Mouse (Mus musculus) neural tube, embryonic 14.5 days (tissue): ENCODE measurements around the gene Fgfr2. TPM values are rescaled to one million over a fixed set of nuclear protein-coding genes. Genes with fewer than 3 reads are reported as not detected.

Experiments
- ATAC-seq: fragments of 200-750 bp; cut with Nextera tagmentation; 2 replicates; pipeline ENCODE4 v1.8.0; 2017; ENCODE audit warnings: low read depth, mild to moderate bottlenecking, moderate TSS enrichment, moderate library complexity
- H3K27ac ChIP-seq: fragments of 300-500 bp; sonication (generic); 2 replicates; pipeline ENCODE4 v1.5.1; 2014; ENCODE audit warnings: low read depth, mild to moderate bottlenecking, control low read depth, low read length, moderate library complexity, mixed read lengths
- H3K27me3 ChIP-seq: fragments of 300-500 bp; sonication (generic); 2 replicates; pipeline ENCODE4 v1.6.1; 2014; ENCODE audit warnings: low read length; ENCODE audit not compliant: control insufficient read depth, insufficient read depth
- H3K36me3 ChIP-seq: fragments of 300-500 bp; sonication (generic); 2 replicates; pipeline ENCODE4 v1.6.1; 2014; ENCODE audit warnings: low read length, mixed read lengths; ENCODE audit not compliant: control insufficient read depth, insufficient read depth
- H3K4me1 ChIP-seq: fragments of 300-500 bp; sonication (generic); 2 replicates; pipeline ENCODE4 v1.6.1; 2014; ENCODE audit warnings: low read length; ENCODE audit not compliant: control insufficient read depth, insufficient read depth
- H3K4me2 ChIP-seq: fragments of 300-500 bp; sonication (generic); 2 replicates; pipeline ENCODE4 v1.6.1; 2014; ENCODE audit warnings: mild to moderate bottlenecking, low read depth, low read length, control low read depth
- H3K4me3 ChIP-seq: fragments of 300-500 bp; sonication (generic); 2 replicates; pipeline ENCODE4 v1.5.1; 2014; ENCODE audit warnings: low read depth, low read length, control low read depth, mixed read lengths
- H3K9ac ChIP-seq: fragments of 300-500 bp; sonication (generic); replicated peaks from 2 replicates; pipeline ENCODE4 v1.6.1; 2014; ENCODE audit warnings: low read depth, mild to moderate bottlenecking, control low read depth, low read length, mixed read lengths
- H3K9me3 ChIP-seq: fragments of 300-500 bp; sonication (generic); 2 replicates; pipeline ENCODE4 v1.6.1; 2016; ENCODE audit warnings: low read length; ENCODE audit not compliant: control insufficient read depth
- WGBS: fragments of 180-500 bp; shearing (Covaris S2); extraction: QIAGEN DNeasy Blood & Tissue Kit; methylation state at CpG from one replicate; pipeline ENCODE4 v1.1.7; 2014; 5-methylcytosine and 5-hydroxymethylcytosine counted together
- polyA plus RNA-seq: library from polyadenylated mRNA; unstranded; fragments of >200 nt; fragmentation: Nextera tagmentation; extraction: Ambion mirVana; gene quantifications from 2 replicates; pipeline ENCODE4 v1.2.1, GENCODE M21; 2014

Fgfr2 gene
- polyA plus RNA-seq, 1 experiment from 2014 or later: 28.1 TPM

GRCm38 (mm10) chr7:132171716-132172115 lies 951.4 kb downstream of the Fgfr2 start:
- Histone ChIP-seq H3K4me3 (no peak overlapping the region), H3K36me3 (no peaks in the 10 kb centered on the region), H3K27me3 (no peaks in the 10 kb centered on the region), H3K27ac (no peak overlapping the region), H3K9me3 (no peaks in the 10 kb centered on the region), H3K4me2 (no peak overlapping the region), H3K4me1 (no peaks in the 10 kb centered on the region), H3K9ac (no peak overlapping the region)
- WGBS: 85% methylated on average over 5 of the region's 5 CpGs
- no peak for ATAC-seq

GRCm38 (mm10) chr7:132169419-132170169 lies 953.6 kb downstream of the Fgfr2 start:
- Histone ChIP-seq H3K27me3 (no peaks in the 10 kb centered on the region), H3K4me2 (no peak overlapping the region), H3K9ac (no peak overlapping the region), H3K36me3 (no peaks in the 10 kb centered on the region), H3K9me3 (no peaks in the 10 kb centered on the region), H3K4me1 (no peaks in the 10 kb centered on the region), H3K27ac (0 out of 2 replicates have a peak overlapping the region, but pooled peaks have one; percentile 16), H3K4me3 (no peak overlapping the region)
- WGBS: 58% methylated on average over 7 of the region's 7 CpGs
- peak; percentile 14; the same call in 1 of the 2 replicates for ATAC-seq

GRCm38 (mm10) chr7:132167239-132167638 lies 955.9 kb downstream of the Fgfr2 start:
- 72% methylated on average over 4 of the region's 4 CpGs for WGBS
- H3K36me3 ChIP-seq: no peaks in the 10 kb centered on the region
- H3K4me3 ChIP-seq: no peak overlapping the region
- H3K9ac ChIP-seq: no peak overlapping the region
- H3K27ac ChIP-seq: no peak overlapping the region
- H3K9me3 ChIP-seq: no peaks in the 10 kb centered on the region
- no peak for ATAC-seq
- no peaks in the 10 kb centered on the region for H3K27me3 ChIP-seq
- no peaks in the 10 kb centered on the region for H3K4me1 ChIP-seq
- H3K4me2 ChIP-seq: no peak overlapping the region

GRCm38 (mm10) chr7:132162254-132162653 lies 960.9 kb downstream of the Fgfr2 start:
- WGBS: 61% methylated on average over 3 of the region's 3 CpGs
- H3K9me3 ChIP-seq: no peaks in the 10 kb centered on the region
- peak overlapping the region; percentile 17; the same call in 1 of the 2 replicates for H3K27ac ChIP-seq

GRCm38 (mm10) chr7:132158321-132159025 lies 964.7 kb downstream of the Fgfr2 start:
- Histone ChIP-seq H3K4me1 (peaks cover 17% of the 10 kb centered on the region), H3K36me3 (no peaks in the 10 kb centered on the region), H3K4me3 (no peak overlapping the region), H3K27me3 (peaks cover 12% of the 10 kb centered on the region; the same call in 1 of the 2 replicates), H3K4me2 (no peak overlapping the region; the same call in 1 of the 2 replicates), H3K27ac (peak overlapping the region; percentile 64), H3K9me3 (no peaks in the 10 kb centered on the region), H3K9ac (no peak overlapping the region)
- WGBS: 47% methylated on average over 9 of the region's 9 CpGs
- ATAC-seq: peak; percentile 59

More at GRCm38 (mm10) chr7:132162254-132162653, 960.9 kb downstream of the Fgfr2 start:
- Histone ChIP-seq H3K4me3 (no peak overlapping the region), H3K9ac (no peak overlapping the region), H3K36me3 (no peaks in the 10 kb centered on the region), H3K4me2 (no peak overlapping the region), H3K27me3 (no peaks in the 10 kb centered on the region), H3K4me1 (peaks cover 3% of the 10 kb centered on the region; the same call in 1 of the 2 replicates)
- ATAC-seq: no peak

GRCm38 (mm10) chr7:132154368-132154961 lies 968.7 kb downstream of the Fgfr2 start, which contains the start of gene Cpxm2:
Gene Cpxm2, minus strand, starts transcription at chr7:132154739.
- peak within 1 kb of the TSS; percentile 45 for H3K4me2 ChIP-seq
- no peaks in the 10 kb centered on the region for H3K36me3 ChIP-seq
- peak; percentile 38 for ATAC-seq
- H3K9ac ChIP-seq: peak within 1 kb of the TSS; percentile 22; the same call in 1 of the 2 replicates
- H3K4me1 ChIP-seq: peaks cover 17% of the 10 kb centered on the region
- H3K9me3 ChIP-seq: no peaks in the 10 kb centered on the region
- peaks cover 12% of the 10 kb centered on the region; the same call in 1 of the 2 replicates for H3K27me3 ChIP-seq
- H3K4me3 ChIP-seq: peak within 1 kb of the TSS; percentile 28
- whole genome bisulfite sequencing: 3% methylated on average over 42 of the region's 43 CpGs
- no peak within 1 kb of the TSS for H3K27ac ChIP-seq

- no peak for ATAC-seq
- no peak overlapping the region for H3K27ac ChIP-seq
- H3K36me3 ChIP-seq: no peaks in the 10 kb centered on the region
- H3K4me2 ChIP-seq: peak overlapping the region; percentile 45
- no peaks in the 10 kb centered on the region for H3K9me3 ChIP-seq
- peaks cover 12% of the 10 kb centered on the region; the same call in 1 of the 2 replicates for H3K27me3 ChIP-seq
- 23% methylated on average over 6 of the region's 6 CpGs for WGBS
- no peak overlapping the region for H3K4me3 ChIP-seq
- H3K9ac ChIP-seq: no peak overlapping the region
- peaks cover 14% of the 10 kb centered on the region for H3K4me1 ChIP-seq
Measured at GRCm38 (mm10) chr7:132153725-132154147, 969.4 kb downstream of the Fgfr2 start.

GRCm38 (mm10) chr7:132145227-132145800 lies 977.8 kb downstream of the Fgfr2 start:
- no peak for ATAC-seq
- Histone ChIP-seq H3K9me3 (no peaks in the 10 kb centered on the region), H3K4me3 (no peak overlapping the region), H3K4me1 (no peaks in the 10 kb centered on the region), H3K27me3 (no peaks in the 10 kb centered on the region), H3K27ac (no peak overlapping the region), H3K36me3 (no peaks in the 10 kb centered on the region), H3K9ac (no peak overlapping the region), H3K4me2 (no peak overlapping the region)
- WGBS: 81% methylated on average over 15 of the region's 15 CpGs
